Mouse (Mus musculus) right cerebral cortex, adult 18-20 months (tissue): ENCODE measurements around the gene Chtf18.
"Not testable (repeated sequence)": the region's sequence is repeated elsewhere in the genome, so short reads cannot be mapped to it uniquely, and the experiment has no call there.

ENCODE experiments used
- DNase-seq: peaks from one replicate; pipeline ENCODE4 v3.0.0; 2022; ENCODE audit warnings: mixed read lengths

Gene Chtf18

GRCm38 (mm10) chr17:25727265-25728008 is at the start of gene Chtf18, which contains the start of gene Rpusd1:
TSS of gene Chtf18 (minus strand) at chr17:25727419.
TSS of gene Rpusd1 (plus strand) at chr17:25727670.
- peak; percentile 100 for DNase-seq

- DNase-seq = no peak
These were observed 48.3 kb upstream of the Chtf18 start for GRCm38 (mm10) chr17:25775318-25776062.

- peak; percentile 97 for DNase-seq
These were observed 46.4 kb upstream of the Chtf18 start, which contains the start of gene Narfl for GRCm38 (mm10) chr17:25773549-25774120. TSS of gene Narfl (plus strand) at chr17:25773776.

GRCm38 (mm10) chr17:25769331-25769730 is 42.1 kb upstream of the Chtf18 start:
- DNase-seq = no peak

GRCm38 (mm10) chr17:25765886-25766285 is 38.7 kb upstream of the Chtf18 start:
- no peak for DNase-seq

- no peak for DNase-seq
These were observed 35.4 kb upstream of the Chtf18 start for GRCm38 (mm10) chr17:25762591-25762990.

GRCm38 (mm10) chr17:25761561-25761970 is 34.3 kb upstream of the Chtf18 start:
- peak; percentile 59 for DNase-seq

GRCm38 (mm10) chr17:25760148-25760547 is 32.9 kb upstream of the Chtf18 start:
- peak; percentile 61 for DNase-seq

- no peak for DNase-seq
These were observed 30.5 kb upstream of the Chtf18 start for GRCm38 (mm10) chr17:25757691-25758090.

GRCm38 (mm10) chr17:25756378-25757242 is 29.4 kb upstream of the Chtf18 start:
- DNase-seq = no peak

GRCm38 (mm10) chr17:25755627-25756377 is 28.6 kb upstream of the Chtf18 start:
- DNase-seq = no peak

- no peak for DNase-seq
These were observed 27.9 kb upstream of the Chtf18 start for GRCm38 (mm10) chr17:25755086-25755485.

- no peak for DNase-seq
These were observed 27.0 kb upstream of the Chtf18 start, which contains the start of gene Msln for GRCm38 (mm10) chr17:25754241-25754640. TSS of gene Msln (minus strand) at chr17:25754378.

- DNase-seq = no peak
These were observed 24.2 kb upstream of the Chtf18 start for GRCm38 (mm10) chr17:25751446-25751845.

- no peak for DNase-seq
These were observed 22.1 kb upstream of the Chtf18 start for GRCm38 (mm10) chr17:25749314-25749713.

- no peak for DNase-seq
These were observed 21.0 kb upstream of the Chtf18 start for GRCm38 (mm10) chr17:25748238-25748637.

- DNase-seq = no peak
These were observed 17.1 kb upstream of the Chtf18 start for GRCm38 (mm10) chr17:25744311-25744710.

- DNase-seq = no peak
These were observed 16.6 kb upstream of the Chtf18 start for GRCm38 (mm10) chr17:25743831-25744230.

- not testable (repeated sequence) for DNase-seq
These were observed 14.3 kb upstream of the Chtf18 start for GRCm38 (mm10) chr17:25741471-25741870.

- DNase-seq = no peak
These were observed 11.6 kb upstream of the Chtf18 start for GRCm38 (mm10) chr17:25738861-25739260.

GRCm38 (mm10) chr17:25735745-25736144 is 8.5 kb upstream of the Chtf18 start, which contains the start of gene Mslnl:
TSS of gene Mslnl (plus strand) at chr17:25736042.
- no peak for DNase-seq

GRCm38 (mm10) chr17:25735246-25735645 is 8.0 kb upstream of the Chtf18 start:
- DNase-seq = no peak
